Comparison of ENCODE assay signal across 19 mouse cellular contexts in genomic region chr5:74240298-74240697, GRCm38 (mm10). TPM values are rescaled to one million over a fixed set of nuclear protein-coding genes. Genes with fewer than 3 reads are reported as not detected.
DNase-seq lines count a peak whose midpoint lies in the region; ATAC-seq and TF ChIP-seq lines count a peak whose summit lies in the region.
"Had no signal": no experiment of that assay in that cellular context is flagged by ENCODE, and none has a peak within 500 bp of the region (broad histone marks: within the 10 kb centered on the region; RNA-seq: fewer than 3 reads in every experiment).

No protein-coding gene starts in this region.

- H3K27ac ChIP-seq in intestine, embryonic 14.5 days (ENCODE audit: low read depth) = no peak overlapping the region
- no peak overlapping the region for H3K27ac ChIP-seq in intestine, postnatal 0 days (ENCODE audit: low read depth, low read length)
- H3K27ac ChIP-seq in lung, embryonic 16.5 days (ENCODE audit: low read length) = peak overlapping the region; percentile 83
- H3K27ac ChIP-seq in intestine, embryonic 16.5 days (ENCODE audit: low read length) = no peak overlapping the region
- no peak overlapping the region for H3K27ac ChIP-seq in stomach, postnatal 0 days (replicated peaks)
- H3K27ac ChIP-seq: embryonic facial prominence, embryonic 15.5 days; forebrain, embryonic 10.5 days; gastrocnemius, adult 2 months had no signal

- H3K4me1 ChIP-seq in intestine, embryonic 14.5 days (replicated peaks; ENCODE audit: control insufficient read depth, insufficient read depth, low read length) = peaks cover 3% of the 10 kb centered on the region; the same call in 1 of the 2 replicates
- no peaks in the 10 kb centered on the region for H3K4me1 ChIP-seq in intestine, postnatal 0 days (replicated peaks; ENCODE audit: control insufficient read depth, insufficient read depth, low read length)
- peaks cover 10% of the 10 kb centered on the region for H3K4me1 ChIP-seq in lung, embryonic 16.5 days (replicated peaks; ENCODE audit: control insufficient read depth, insufficient read depth, low read length)
- H3K4me1 ChIP-seq in intestine, embryonic 16.5 days (ENCODE audit: control insufficient read depth, insufficient read depth, low read length) = peaks cover 11% of the 10 kb centered on the region; the same call in 1 of the 2 replicates
- H3K4me1 ChIP-seq in stomach, postnatal 0 days (replicated peaks; ENCODE audit: control insufficient read depth, insufficient read depth) = peaks cover 7% of the 10 kb centered on the region; the same call in 1 of the 2 replicates

- H3K4me3 ChIP-seq in intestine, embryonic 14.5 days (ENCODE audit: low read depth, low read length) = no peak overlapping the region
- H3K4me3 ChIP-seq in intestine, postnatal 0 days (ENCODE audit: low read depth, low read length) = no peak overlapping the region
- H3K4me3 ChIP-seq in lung, embryonic 16.5 days (ENCODE audit: low read length) = no peak overlapping the region
- no peak overlapping the region for H3K4me3 ChIP-seq in intestine, embryonic 16.5 days (ENCODE audit: low read length)
- no peak overlapping the region for H3K4me3 ChIP-seq in stomach, postnatal 0 days (ENCODE audit: low read depth, low read length)
- H3K4me3 ChIP-seq: embryonic facial prominence, embryonic 15.5 days; erythroblast, embryonic 14.5 days; forebrain, embryonic 10.5 days; gastrocnemius, adult 2 months; heart, embryonic 12.5 days had no signal

- 49% methylated on average over 8 of the region's 8 CpGs for WGBS in intestine, embryonic 14.5 days
- 45% methylated on average over 8 of the region's 8 CpGs for WGBS in intestine, postnatal 0 days
- 52% methylated on average over 8 of the region's 8 CpGs for WGBS in lung, embryonic 16.5 days
- WGBS in intestine, embryonic 16.5 days = 38% methylated on average over 8 of the region's 8 CpGs
- 48% methylated on average over 8 of the region's 8 CpGs for WGBS in stomach, postnatal 0 days

- H3K36me3 ChIP-seq in intestine, embryonic 14.5 days (ENCODE audit: control insufficient read depth, insufficient read depth, low read length) = no peaks in the 10 kb centered on the region
- no peaks in the 10 kb centered on the region for H3K36me3 ChIP-seq in intestine, postnatal 0 days (ENCODE audit: control insufficient read depth, insufficient read depth)
- no peaks in the 10 kb centered on the region for H3K36me3 ChIP-seq in lung, embryonic 16.5 days (ENCODE audit: control insufficient read depth, insufficient read depth, low read length)
- H3K36me3 ChIP-seq in intestine, embryonic 16.5 days (ENCODE audit: control insufficient read depth, insufficient read depth, low read length) = no peaks in the 10 kb centered on the region
- no peaks in the 10 kb centered on the region for H3K36me3 ChIP-seq in stomach, postnatal 0 days (ENCODE audit: control insufficient read depth, insufficient read depth, low read length)
- H3K36me3 ChIP-seq: embryonic facial prominence, embryonic 15.5 days; forebrain, embryonic 10.5 days; heart, embryonic 12.5 days had no signal

- no peak for DNase-seq in intestine, embryonic 14.5 days (ENCODE audit: low spot score)
- no peak for DNase-seq in lung, postnatal 10 days
- DNase-seq in stomach, postnatal 0 days (ENCODE audit: low spot score) = no peak
- no peak for DNase-seq in cerebellum, adult 11 months
- no peak for DNase-seq in ovary, postnatal 10 days (ENCODE audit: low spot score)
- DNase-seq: adrenal gland, postnatal 10 days; cerebellum, adult 11-12 months; cerebellum, adult 9-10 months; cerebellum, postnatal 25 days; gastrocnemius, adult 2 months; gastrocnemius, postnatal 25 days had no signal

- no peak for TF ChIP-seq CTCF in intestine, postnatal 0 days (IDR thresholded peaks at IDR 0.05; ENCODE audit: low read depth)
- TF ChIP-seq CTCF in stomach, postnatal 0 days (IDR thresholded peaks at IDR 0.05; ENCODE audit: low read depth) = no peak

- no peak for TF ChIP-seq EP300 in stomach, postnatal 0 days (optimal IDR thresholded peaks at IDR 0.05)

- no peaks in the 10 kb centered on the region for H3K9me3 ChIP-seq in intestine, embryonic 14.5 days (ENCODE audit: control insufficient read depth, low read length)
- H3K9me3 ChIP-seq in intestine, postnatal 0 days (ENCODE audit: control insufficient read depth) = no peaks in the 10 kb centered on the region
- no peaks in the 10 kb centered on the region for H3K9me3 ChIP-seq in lung, embryonic 16.5 days (ENCODE audit: control insufficient read depth, low read length)
- no peaks in the 10 kb centered on the region for H3K9me3 ChIP-seq in intestine, embryonic 16.5 days (ENCODE audit: control insufficient read depth, low read length)
- H3K9me3 ChIP-seq in stomach, postnatal 0 days (ENCODE audit: control insufficient read depth, low read length) = no peaks in the 10 kb centered on the region
- H3K9me3 ChIP-seq: embryonic facial prominence, embryonic 15.5 days; forebrain, embryonic 10.5 days; heart, embryonic 12.5 days had no signal

- H3K4me2 ChIP-seq in intestine, embryonic 14.5 days (ENCODE audit: low read length) = no peak overlapping the region
- H3K4me2 ChIP-seq in intestine, postnatal 0 days (replicated peaks; ENCODE audit: low read depth) = no peak overlapping the region
- H3K4me2 ChIP-seq in lung, embryonic 16.5 days (ENCODE audit: low read depth, low read length) = peak overlapping the region; percentile 31
- no peak overlapping the region for H3K4me2 ChIP-seq in intestine, embryonic 16.5 days (ENCODE audit: low read depth, low read length)
- H3K4me2 ChIP-seq in stomach, postnatal 0 days (replicated peaks; ENCODE audit: low read depth) = no peak overlapping the region
- H3K4me2 ChIP-seq: embryonic facial prominence, embryonic 15.5 days; heart, embryonic 12.5 days had no signal

- no peaks in the 10 kb centered on the region for H3K27me3 ChIP-seq in intestine, embryonic 14.5 days (replicated peaks; ENCODE audit: control insufficient read depth, insufficient read depth, low read length)
- no peaks in the 10 kb centered on the region for H3K27me3 ChIP-seq in intestine, postnatal 0 days (replicated peaks; ENCODE audit: control insufficient read depth, insufficient read depth, low read length)
- H3K27me3 ChIP-seq in lung, embryonic 16.5 days (ENCODE audit: control insufficient read depth, insufficient read depth, low read depth, low read length) = no peaks in the 10 kb centered on the region
- no peaks in the 10 kb centered on the region for H3K27me3 ChIP-seq in intestine, embryonic 16.5 days (replicated peaks; ENCODE audit: control insufficient read depth, insufficient read depth, low read length)
- H3K27me3 ChIP-seq in stomach, postnatal 0 days (ENCODE audit: control insufficient read depth, insufficient read depth, low read length) = no peaks in the 10 kb centered on the region
- H3K27me3 ChIP-seq: embryonic facial prominence, embryonic 15.5 days; heart, embryonic 12.5 days had no signal

- ATAC-seq in intestine, embryonic 14.5 days (replicated peaks; ENCODE audit: low FRiP score, low TSS enrichment, low read depth) = peak; percentile 38; the same call in 1 of the 2 replicates
- ATAC-seq in intestine, postnatal 0 days = no peak
- ATAC-seq in lung, embryonic 16.5 days (ENCODE audit: low read depth) = no peak
- ATAC-seq in intestine, embryonic 16.5 days = peak; percentile 79
- 0 out of 2 replicates have a peak, but pooled peaks have one; percentile 30 for ATAC-seq in stomach, postnatal 0 days (ENCODE audit: low FRiP score, low TSS enrichment)
- ATAC-seq: forebrain, embryonic 14.5 days had no signal

- no peak overlapping the region for H3K9ac ChIP-seq in intestine, embryonic 14.5 days (ENCODE audit: low read length)
- H3K9ac ChIP-seq in intestine, postnatal 0 days (ENCODE audit: low read depth, low read length) = no peak overlapping the region
- H3K9ac ChIP-seq in lung, embryonic 16.5 days (ENCODE audit: low read length) = no peak overlapping the region
- H3K9ac ChIP-seq in intestine, embryonic 16.5 days (ENCODE audit: low read depth, low read length) = no peak overlapping the region
- H3K9ac ChIP-seq in stomach, postnatal 0 days (ENCODE audit: low read length) = no peak overlapping the region
- H3K9ac ChIP-seq: embryonic facial prominence, embryonic 15.5 days; heart, embryonic 12.5 days had no signal

RNA-seq across cellular contexts. Expression of gene Rasl11b, which starts 45.2 kb away (rescaled TPM):
- 39.6 and 43.8 TPM in 2 replicates for polyA plus RNA-seq in intestine, embryonic 14.5 days (2014; fragmentation: Nextera tagmentation; extraction: Ambion mirVana)
- 15.9 and 19.4 TPM in 2 replicates for polyA plus RNA-seq in intestine, postnatal 0 days (2015; fragmentation: Nextera tagmentation; extraction: Ambion mirVana)
- polyA plus RNA-seq in lung, embryonic 16.5 days (2015; fragmentation: Nextera tagmentation; extraction: Ambion mirVana) = 182 and 188 TPM in 2 replicates
- 31.5 and 37.6 TPM in 2 replicates for polyA plus RNA-seq in intestine, embryonic 16.5 days (2015; fragmentation: Nextera tagmentation; extraction: Ambion mirVana)
- polyA plus RNA-seq in stomach, postnatal 0 days (2015; fragmentation: Nextera tagmentation; extraction: Ambion mirVana) = 33.6 and 45.0 TPM in 2 replicates
- polyA plus RNA-seq: erythroblast, embryonic 14.5 days had no signal

Comparison
In these comparisons a context has a peak if more than half of its experiments do, and no peak if none do; other contexts are left out.
1. ATAC-seq: peak in intestine, embryonic 14.5 days (single experiment), intestine, embryonic 16.5 days (single experiment) and stomach, postnatal 0 days (single experiment); none in intestine, postnatal 0 days (single experiment) and lung, embryonic 16.5 days (single experiment).